Comparison of ENCODE assay signal across 18 mouse cellular contexts in the genomic region with DNA sequence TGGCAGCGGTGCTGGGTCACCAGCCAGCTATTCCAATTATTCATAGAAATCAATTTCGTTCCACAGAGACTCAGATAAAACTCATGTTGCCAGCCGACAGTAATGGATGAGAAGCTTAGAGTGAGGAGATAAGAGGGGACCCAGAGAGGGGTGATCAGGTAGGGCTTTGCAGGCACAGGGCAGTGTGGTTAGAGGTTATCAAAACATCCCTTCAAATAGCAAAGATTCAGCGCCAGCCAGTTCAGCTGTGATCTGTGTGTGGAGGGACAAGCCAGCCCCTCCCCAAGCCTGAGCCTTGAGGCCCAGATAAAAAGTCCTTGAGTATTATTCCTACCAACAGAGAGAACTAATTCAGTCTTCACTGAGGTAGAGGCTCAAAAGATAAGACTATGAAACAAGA. TPM values are rescaled to one million over a fixed set of nuclear protein-coding genes. Genes with fewer than 3 reads are reported as not detected.
A peak's percentile ranks its signal among the peaks of the same experiment; 100 is the strongest.
DNase-seq lines count a peak whose midpoint lies in the region; ATAC-seq and TF ChIP-seq lines count a peak whose summit lies in the region.
"Had no signal": no experiment of that assay in that cellular context is flagged by ENCODE, and none has a peak within 500 bp of the region (broad histone marks: within the 10 kb centered on the region; RNA-seq: fewer than 3 reads in every experiment).

No protein-coding gene starts in this region.

- no peaks in the 10 kb centered on the region for H3K36me3 ChIP-seq in heart, embryonic 11.5 days (ENCODE audit: control insufficient read depth, insufficient read depth, low read length)
- no peaks in the 10 kb centered on the region for H3K36me3 ChIP-seq in heart, adult 2 months (ENCODE audit: control insufficient read depth, insufficient read depth, low read length)
- H3K36me3 ChIP-seq in liver, embryonic 12.5 days: no peaks in the 10 kb centered on the region
- H3K36me3 ChIP-seq: hindbrain, embryonic 15.5 days; midbrain, embryonic 10.5 days; neural tube, embryonic 12.5 days had no signal

- no peak for DNase-seq in heart, adult 2 months
- DNase-seq in liver: peak; percentile 5
- DNase-seq in adrenal gland, postnatal 14 days: peak; percentile 17
- no peak for DNase-seq in kidney, postnatal 25 days
- DNase-seq: B cell, adult 2 months; cerebellum, adult 2 months; kidney, adult 2 months; kidney, postnatal 36 days; layer of hippocampus, adult 9-11 months; retina, postnatal 1 day; right cerebral cortex, postnatal 4 days; thymus, postnatal 4 days had no signal

- H3K9ac ChIP-seq in heart, embryonic 11.5 days (ENCODE audit: low read depth, low read length): no peak overlapping the region
- no peak overlapping the region for H3K9ac ChIP-seq in heart, adult 2 months (ENCODE audit: low read depth, low read length)
- no peak overlapping the region for H3K9ac ChIP-seq in liver, embryonic 12.5 days
- H3K9ac ChIP-seq: hindbrain, embryonic 15.5 days; neural tube, embryonic 12.5 days had no signal

- no peak for TF ChIP-seq POLR2A in heart, adult 2 months (IDR thresholded peaks at IDR 0.05; ENCODE audit: insufficient read depth, low read depth, low read length)

- peak; percentile 76 for ATAC-seq in heart, embryonic 11.5 days (replicated peaks; ENCODE audit: insufficient number of reproducible peaks, low FRiP score, low TSS enrichment)
- ATAC-seq in liver, embryonic 12.5 days: no peak
- ATAC-seq in megakaryocyte progenitor cell, adult 5-6 weeks (replicated peaks; ENCODE audit: poor library complexity): peak; percentile 64

- H3K4me2 ChIP-seq in heart, embryonic 11.5 days: no peak overlapping the region
- H3K4me2 ChIP-seq in liver, embryonic 12.5 days: no peak overlapping the region
- H3K4me2 ChIP-seq: hindbrain, embryonic 15.5 days; neural tube, embryonic 12.5 days had no signal

- no peaks in the 10 kb centered on the region; the same call in 1 of the 2 replicates for H3K27me3 ChIP-seq in heart, embryonic 11.5 days (ENCODE audit: control insufficient read depth, insufficient read depth, low read length)
- H3K27me3 ChIP-seq in heart, adult 2 months (ENCODE audit: control insufficient read depth, insufficient read depth, low read length): no peaks in the 10 kb centered on the region
- H3K27me3 ChIP-seq in liver, embryonic 12.5 days (replicated peaks): no peaks in the 10 kb centered on the region
- H3K27me3 ChIP-seq: hindbrain, embryonic 15.5 days; neural tube, embryonic 12.5 days had no signal

- no peak for TF ChIP-seq EP300 in heart, adult 2 months (IDR thresholded peaks at IDR 0.05; ENCODE audit: insufficient read depth, low read depth, low read length)

- no peak overlapping the region for H3K4me3 ChIP-seq in heart, embryonic 11.5 days (ENCODE audit: low read depth, low read length)
- H3K4me3 ChIP-seq in heart, adult 2 months: no peak overlapping the region
- no peak overlapping the region for H3K4me3 ChIP-seq in liver, embryonic 12.5 days
- H3K4me3 ChIP-seq: hindbrain, embryonic 15.5 days; midbrain, embryonic 10.5 days; neural tube, embryonic 12.5 days had no signal

- TF ChIP-seq CTCF in heart, adult 2 months (IDR thresholded peaks at IDR 0.05): no peak

- no peaks in the 10 kb centered on the region for H3K79me2 ChIP-seq in heart, adult 2 months (replicated peaks; ENCODE audit: control insufficient read depth, insufficient read depth, low read length)

- no peaks in the 10 kb centered on the region for H3K9me3 ChIP-seq in heart, embryonic 11.5 days (replicated peaks; ENCODE audit: control insufficient read depth, low read length)
- H3K9me3 ChIP-seq in liver, embryonic 12.5 days (replicated peaks): no peaks in the 10 kb centered on the region
- H3K9me3 ChIP-seq: hindbrain, embryonic 15.5 days; midbrain, embryonic 10.5 days; neural tube, embryonic 12.5 days had no signal

- intact Hi-C loops in heart, adult 2 months (cut with DNase I): no loop called here

- WGBS in heart, embryonic 11.5 days (ENCODE audit: insufficient replicate concordance): 6% methylated on average over 4 of the region's 4 CpGs
- WGBS in heart, adult 2 months: 23% methylated on average over 4 of the region's 4 CpGs
- 14% methylated on average over 4 of the region's 4 CpGs for WGBS in liver, embryonic 12.5 days (ENCODE audit: insufficient replicate concordance)

- H3K4me1 ChIP-seq in heart, embryonic 11.5 days (ENCODE audit: control insufficient read depth, insufficient read depth, low read length): peaks cover 26% of the 10 kb centered on the region
- peaks cover 2% of the 10 kb centered on the region; the same call in 1 of the 2 replicates for H3K4me1 ChIP-seq in heart, adult 2 months (ENCODE audit: control insufficient read depth, insufficient read depth, low read length)
- H3K4me1 ChIP-seq in liver, embryonic 12.5 days: peaks cover 8% of the 10 kb centered on the region; the same call in 1 of the 2 replicates
- H3K4me1 ChIP-seq: hindbrain, embryonic 15.5 days; midbrain, embryonic 10.5 days; neural tube, embryonic 12.5 days had no signal

- no peak overlapping the region for H3K27ac ChIP-seq in heart, embryonic 11.5 days (ENCODE audit: low read depth, low read length)
- no peak overlapping the region for H3K27ac ChIP-seq in heart, adult 2 months
- no peak overlapping the region for H3K27ac ChIP-seq in liver, embryonic 12.5 days
- H3K27ac ChIP-seq: hindbrain, embryonic 15.5 days; midbrain, embryonic 10.5 days; neural tube, embryonic 12.5 days had no signal

RNA-seq across cellular contexts. Expression of gene Trabd2b, which starts 49.1 kb away (rescaled TPM):
- polyA plus RNA-seq in heart, embryonic 11.5 days (2014; fragmentation: Nextera tagmentation; extraction: Ambion mirVana): 1.5 and 1.7 TPM in 2 replicates
- total RNA-seq in heart, adult 2 months (2021): 10 to 100 TPM; 60.1 to 69.8 TPM
- polyA plus RNA-seq in heart, adult 2 months (2012; rRNA removed): 29.1 and 42.7 TPM in 2 replicates
- 0.38 and 0.65 TPM in 2 replicates for polyA plus RNA-seq in liver, embryonic 12.5 days (2016; fragmentation: Nextera tagmentation; extraction: Ambion mirVana)
- total RNA-seq in adrenal gland, postnatal 14 days (2021): 0.90 and 1.0 TPM in 2 replicates
- total RNA-seq in megakaryocyte progenitor cell, adult 5-6 weeks (2015): not detected in 2 replicates
- not detected in 2 replicates for total RNA-seq in megakaryocyte progenitor cell, adult 5-6 weeks (2017)

Comparison
In these comparisons a context has a peak if more than half of its experiments do, and no peak if none do; other contexts are left out.
1. DNase-seq: peak in liver (single experiment) and adrenal gland, postnatal 14 days (single experiment); none in heart, adult 2 months (0 of 2) and kidney, postnatal 25 days (0 of 2).
2. RNA of gene Trabd2b, which starts 49.1 kb away (total RNA-seq): 60.1 to 69.8 TPM in heart, adult 2 months; 0.90 to 1.0 TPM in adrenal gland, postnatal 14 days and not detected in megakaryocyte progenitor cell, adult 5-6 weeks; every median in the first group is over 10 times any median in the second.